Mouse (Mus musculus) adrenal gland, adult 18-20 months (tissue): ENCODE results near the gene Ctag2. TPM values are rescaled to one million over a fixed set of nuclear protein-coding genes. Genes with fewer than 3 reads are reported as not detected.

Experiments
- DNase-seq, 2 experiments: peaks; one replicate each; pipeline ENCODE4 v3.0.0; 2021 to 2022; ENCODE audit warnings: low spot score in 2 of 2
- long read RNA-seq, 2 experiments: library from polyadenylated mRNA; stranded (forward); transcript quantifications; one replicate each; pipeline ENCODE4 v2.0.0; 2021
- total RNA-seq, 2 experiments: library from RNA; stranded (reverse); gene quantifications; 1 replicate in 1 of 2; 2 replicates in 1 of 2; pipeline ENCODE4 v1.2.3; 2021

Gene Ctag2
- total RNA-seq, result not detected
- long read RNA-seq, experiment 1, result 0 reads
- long read RNA-seq, experiment 2, result 0 reads

DNA sequence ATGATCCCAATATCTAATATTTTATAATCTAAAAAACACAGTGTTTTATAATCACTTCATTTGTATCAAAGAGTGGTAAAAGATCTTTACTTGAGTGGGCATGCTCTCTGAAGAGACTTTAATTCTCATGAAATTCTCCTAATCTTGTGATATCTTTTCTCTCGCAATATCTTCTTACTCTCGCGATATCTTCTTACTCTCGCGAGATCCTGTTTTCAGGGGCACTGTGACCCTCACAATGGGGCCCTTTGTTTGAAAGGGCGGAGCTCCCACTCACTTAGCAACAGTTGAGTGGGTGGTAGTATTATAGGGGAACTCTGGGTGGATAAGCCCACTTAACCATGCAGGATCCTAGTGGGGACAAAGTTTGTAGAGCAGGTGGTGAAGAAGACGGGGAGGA, at the start of gene Ctag2:
Gene Ctag2 (plus strand): TSS at position 301 of the 400 bp plus-strand sequence.
- DNase-seq, result no peak
